Mouse (Mus musculus): ENCODE data around the gene Tanc1.

DNA sequence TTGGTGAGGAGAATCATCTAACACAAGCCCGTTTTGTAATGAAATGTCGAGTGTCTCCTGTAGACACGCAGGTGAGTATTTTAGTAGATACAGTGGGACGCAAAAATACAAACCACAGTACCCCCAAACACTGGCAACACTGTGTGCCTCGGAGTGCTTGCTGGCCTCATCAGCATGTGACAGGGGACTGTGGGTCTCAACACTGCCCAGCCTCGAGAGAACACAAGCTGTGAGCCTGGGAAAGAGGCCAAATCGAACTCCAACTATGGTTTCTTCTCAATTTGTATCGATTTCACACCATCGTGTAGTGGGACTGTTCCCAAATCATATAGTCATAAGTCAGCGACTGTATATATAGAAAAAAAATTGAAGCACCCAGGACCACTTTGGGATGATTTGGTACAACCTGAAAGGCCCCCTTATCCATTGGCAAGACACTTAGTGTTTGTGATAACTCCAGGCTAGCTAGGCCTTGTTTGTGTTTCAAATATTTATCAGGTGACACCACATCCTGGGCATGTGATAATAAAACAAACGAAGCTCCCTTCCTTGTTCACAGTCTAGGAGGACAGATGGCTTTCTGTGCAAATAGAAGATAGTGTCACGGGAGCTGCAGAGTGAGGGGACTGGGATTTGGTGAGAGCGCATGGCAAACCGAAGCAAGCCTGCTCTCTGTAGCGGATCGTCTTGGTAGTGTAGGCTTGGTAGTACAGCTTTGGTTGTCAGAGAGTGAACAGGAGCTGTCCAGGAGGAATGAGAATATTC lies 53.1 kb downstream of the Tanc1 start:
- TF ChIP-seq CTCF (conservative IDR thresholded peaks at IDR 0.05; ENCODE audit: low read length) (no peak), POU5F1 (IDR thresholded peaks at IDR 0.05; ENCODE audit: borderline replicate concordance, low read length) (no peak)

All from E14TG2a.4 (cell line).